Mouse (Mus musculus): ENCODE measurements around the gene Myo10. TPM values are rescaled to one million over a fixed set of nuclear protein-coding genes. Genes with fewer than 3 reads are reported as not detected.

The Myo10 gene
- polyA plus RNA-seq, 1 experiment from 2014 or later, result 28.8 TPM

GRCm38 (mm10) chr15:25753003-25753402, 130.7 kb downstream of the Myo10 start:
- no peaks in the 10 kb centered on the region for H3K36me3 ChIP-seq (ENCODE audit: control insufficient read depth, insufficient read depth, low read length)
- peak overlapping the region; percentile 29 for H3K4me3 ChIP-seq (ENCODE audit: low read depth, low read length)
- peak; percentile 27 for ATAC-seq
- H3K9ac ChIP-seq (ENCODE audit: low read depth, low read length), result 0 out of 2 replicates have a peak overlapping the region, but pooled peaks have one; percentile 2
- no peaks in the 10 kb centered on the region for H3K27me3 ChIP-seq (ENCODE audit: control insufficient read depth, insufficient read depth, low read depth, low read length)
- H3K4me2 ChIP-seq (ENCODE audit: low read length), result peak overlapping the region; percentile 36
- peaks cover 14% of the 10 kb centered on the region for H3K4me1 ChIP-seq (ENCODE audit: control insufficient read depth, insufficient read depth, low read length)
- WGBS, result 11% methylated on average over 9 of the region's 9 CpGs
- H3K27ac ChIP-seq (ENCODE audit: low read length), result peak overlapping the region; percentile 69
- H3K9me3 ChIP-seq (replicated peaks; ENCODE audit: control insufficient read depth, low read length, poor library complexity, severe bottlenecking), result no peaks in the 10 kb centered on the region

- peak overlapping the region; percentile 31 for H3K4me3 ChIP-seq (ENCODE audit: low read depth, low read length)
- H3K4me2 ChIP-seq (ENCODE audit: low read length), result no peak overlapping the region
- no peak for ATAC-seq
- H3K27ac ChIP-seq (ENCODE audit: low read length), result peak overlapping the region; percentile 77
- no peak overlapping the region for H3K9ac ChIP-seq (ENCODE audit: low read depth, low read length)
- peaks cover 23% of the 10 kb centered on the region for H3K4me1 ChIP-seq (ENCODE audit: control insufficient read depth, insufficient read depth, low read length)
- H3K9me3 ChIP-seq (replicated peaks; ENCODE audit: control insufficient read depth, low read length, poor library complexity, severe bottlenecking), result no peaks in the 10 kb centered on the region
- no peaks in the 10 kb centered on the region for H3K27me3 ChIP-seq (ENCODE audit: control insufficient read depth, insufficient read depth, low read depth, low read length)
- H3K36me3 ChIP-seq (ENCODE audit: control insufficient read depth, insufficient read depth, low read length), result no peaks in the 10 kb centered on the region
Observed at GRCm38 (mm10) chr15:25753878-25754277, 131.6 kb downstream of the Myo10 start.

- 8% methylated on average over 13 of the region's 13 CpGs for WGBS
- peak; percentile 86 for ATAC-seq
- Histone ChIP-seq H3K4me2 (ENCODE audit: low read length) (peak overlapping the region; percentile 53), H3K9me3 (replicated peaks; ENCODE audit: control insufficient read depth, low read length, poor library complexity, severe bottlenecking) (no peaks in the 10 kb centered on the region), H3K27ac (ENCODE audit: low read length) (peak overlapping the region; percentile 77), H3K4me1 (ENCODE audit: control insufficient read depth, insufficient read depth, low read length) (peaks cover 28% of the 10 kb centered on the region), H3K27me3 (ENCODE audit: control insufficient read depth, insufficient read depth, low read depth, low read length) (no peaks in the 10 kb centered on the region), H3K36me3 (ENCODE audit: control insufficient read depth, insufficient read depth, low read length) (no peaks in the 10 kb centered on the region), H3K9ac (ENCODE audit: low read depth, low read length) (peak overlapping the region; percentile 65), H3K4me3 (ENCODE audit: low read depth, low read length) (peak overlapping the region; percentile 31)
Observed at GRCm38 (mm10) chr15:25754342-25754951, 132.1 kb downstream of the Myo10 start.

GRCm38 (mm10) chr15:25755536-25755935, 133.2 kb downstream of the Myo10 start:
- WGBS, result 34% methylated on average over 6 of the region's 6 CpGs
- H3K36me3 ChIP-seq (ENCODE audit: control insufficient read depth, insufficient read depth, low read length), result no peaks in the 10 kb centered on the region
- peak overlapping the region; percentile 31 for H3K4me3 ChIP-seq (ENCODE audit: low read depth, low read length)
- ATAC-seq, result no peak
- H3K4me2 ChIP-seq (ENCODE audit: low read length), result peak overlapping the region; percentile 53
- peak overlapping the region; percentile 77 for H3K27ac ChIP-seq (ENCODE audit: low read length)
- no peaks in the 10 kb centered on the region for H3K9me3 ChIP-seq (replicated peaks; ENCODE audit: control insufficient read depth, low read length, poor library complexity, severe bottlenecking)
- no peak overlapping the region for H3K9ac ChIP-seq (ENCODE audit: low read depth, low read length)
- no peaks in the 10 kb centered on the region for H3K27me3 ChIP-seq (ENCODE audit: control insufficient read depth, insufficient read depth, low read depth, low read length)
- H3K4me1 ChIP-seq (ENCODE audit: control insufficient read depth, insufficient read depth, low read length), result peaks cover 30% of the 10 kb centered on the region

GRCm38 (mm10) chr15:25756072-25756471, 133.7 kb downstream of the Myo10 start:
- Histone ChIP-seq H3K4me2 (ENCODE audit: low read length) (peak overlapping the region; percentile 53), H3K36me3 (ENCODE audit: control insufficient read depth, insufficient read depth, low read length) (no peaks in the 10 kb centered on the region), H3K4me3 (ENCODE audit: low read depth, low read length) (peak overlapping the region; percentile 31), H3K9me3 (replicated peaks; ENCODE audit: control insufficient read depth, low read length, poor library complexity, severe bottlenecking) (no peaks in the 10 kb centered on the region), H3K27ac (ENCODE audit: low read length) (no peak overlapping the region), H3K27me3 (ENCODE audit: control insufficient read depth, insufficient read depth, low read depth, low read length) (no peaks in the 10 kb centered on the region), H3K9ac (ENCODE audit: low read depth, low read length) (no peak overlapping the region), H3K4me1 (ENCODE audit: control insufficient read depth, insufficient read depth, low read length) (peaks cover 30% of the 10 kb centered on the region)
- 51% methylated on average over 3 of the region's 3 CpGs for WGBS
- ATAC-seq, result no peak

GRCm38 (mm10) chr15:25758037-25758436, 135.7 kb downstream of the Myo10 start:
- Histone ChIP-seq H3K4me3 (ENCODE audit: low read depth, low read length) (no peak overlapping the region), H3K9ac (ENCODE audit: low read depth, low read length) (peak overlapping the region; percentile 60; the same call in 1 of the 2 replicates)
- WGBS, result 22% methylated on average over 10 of the region's 10 CpGs

GRCm38 (mm10) chr15:25758500-25759086, 136.3 kb downstream of the Myo10 start:
- no peak for ATAC-seq
- 24% methylated on average over 15 of the region's 15 CpGs for WGBS
- H3K9me3 ChIP-seq (replicated peaks; ENCODE audit: control insufficient read depth, low read length, poor library complexity, severe bottlenecking), result no peaks in the 10 kb centered on the region
- peak overlapping the region; percentile 51 for H3K4me2 ChIP-seq (ENCODE audit: low read length)
- peak overlapping the region; percentile 72 for H3K27ac ChIP-seq (ENCODE audit: low read length)
- no peaks in the 10 kb centered on the region for H3K27me3 ChIP-seq (ENCODE audit: control insufficient read depth, insufficient read depth, low read depth, low read length)
- peak overlapping the region; percentile 20 for H3K4me3 ChIP-seq (ENCODE audit: low read depth, low read length)
- peaks cover 45% of the 10 kb centered on the region for H3K4me1 ChIP-seq (ENCODE audit: control insufficient read depth, insufficient read depth, low read length)
- peak overlapping the region; percentile 60; the same call in 1 of the 2 replicates for H3K9ac ChIP-seq (ENCODE audit: low read depth, low read length)
- no peaks in the 10 kb centered on the region for H3K36me3 ChIP-seq (ENCODE audit: control insufficient read depth, insufficient read depth, low read length)

More at GRCm38 (mm10) chr15:25758037-25758436, 135.7 kb downstream of the Myo10 start:
- Histone ChIP-seq H3K4me1 (ENCODE audit: control insufficient read depth, insufficient read depth, low read length) (peaks cover 47% of the 10 kb centered on the region), H3K27ac (ENCODE audit: low read length) (peak overlapping the region; percentile 72), H3K4me2 (ENCODE audit: low read length) (peak overlapping the region; percentile 51), H3K27me3 (ENCODE audit: control insufficient read depth, insufficient read depth, low read depth, low read length) (no peaks in the 10 kb centered on the region), H3K9me3 (replicated peaks; ENCODE audit: control insufficient read depth, low read length, poor library complexity, severe bottlenecking) (no peaks in the 10 kb centered on the region), H3K36me3 (ENCODE audit: control insufficient read depth, insufficient read depth, low read length) (no peaks in the 10 kb centered on the region)
- no peak for ATAC-seq

GRCm38 (mm10) chr15:25760304-25760703, 138.0 kb downstream of the Myo10 start:
- H3K9me3 ChIP-seq (replicated peaks; ENCODE audit: control insufficient read depth, low read length, poor library complexity, severe bottlenecking), result no peaks in the 10 kb centered on the region
- H3K27me3 ChIP-seq (ENCODE audit: control insufficient read depth, insufficient read depth, low read depth, low read length), result no peaks in the 10 kb centered on the region
- peak overlapping the region; percentile 25 for H3K27ac ChIP-seq (ENCODE audit: low read length)
- 29% methylated on average over 5 of the region's 5 CpGs for WGBS
- H3K4me1 ChIP-seq (ENCODE audit: control insufficient read depth, insufficient read depth, low read length), result peaks cover 56% of the 10 kb centered on the region
- H3K9ac ChIP-seq (ENCODE audit: low read depth, low read length), result peak overlapping the region; percentile 32; the same call in 1 of the 2 replicates
- ATAC-seq, result no peak
- H3K36me3 ChIP-seq (ENCODE audit: control insufficient read depth, insufficient read depth, low read length), result no peaks in the 10 kb centered on the region
- H3K4me2 ChIP-seq (ENCODE audit: low read length), result peak overlapping the region; percentile 51
- H3K4me3 ChIP-seq (ENCODE audit: low read depth, low read length), result no peak overlapping the region

GRCm38 (mm10) chr15:25761049-25761448, 138.7 kb downstream of the Myo10 start:
- no peaks in the 10 kb centered on the region for H3K9me3 ChIP-seq (replicated peaks; ENCODE audit: control insufficient read depth, low read length, poor library complexity, severe bottlenecking)
- ATAC-seq, result no peak
- 35% methylated on average over 2 of the region's 2 CpGs for WGBS
- peak overlapping the region; percentile 29 for H3K4me2 ChIP-seq (ENCODE audit: low read length)
- H3K27me3 ChIP-seq (ENCODE audit: control insufficient read depth, insufficient read depth, low read depth, low read length), result no peaks in the 10 kb centered on the region
- H3K4me3 ChIP-seq (ENCODE audit: low read depth, low read length), result no peak overlapping the region
- H3K36me3 ChIP-seq (ENCODE audit: control insufficient read depth, insufficient read depth, low read length), result no peaks in the 10 kb centered on the region
- peaks cover 61% of the 10 kb centered on the region for H3K4me1 ChIP-seq (ENCODE audit: control insufficient read depth, insufficient read depth, low read length)
- no peak overlapping the region for H3K9ac ChIP-seq (ENCODE audit: low read depth, low read length)
- H3K27ac ChIP-seq (ENCODE audit: low read length), result peak overlapping the region; percentile 72

Measured in midbrain, embryonic 16.5 days (tissue).